Mouse (Mus musculus): ENCODE measurements around the gene Pecr. TPM values are rescaled to one million over a fixed set of nuclear protein-coding genes. Genes with fewer than 3 reads are reported as not detected.

Pecr gene
- polyA plus RNA-seq, 1 experiment from 2014 or later, result 9.7 TPM

DNA sequence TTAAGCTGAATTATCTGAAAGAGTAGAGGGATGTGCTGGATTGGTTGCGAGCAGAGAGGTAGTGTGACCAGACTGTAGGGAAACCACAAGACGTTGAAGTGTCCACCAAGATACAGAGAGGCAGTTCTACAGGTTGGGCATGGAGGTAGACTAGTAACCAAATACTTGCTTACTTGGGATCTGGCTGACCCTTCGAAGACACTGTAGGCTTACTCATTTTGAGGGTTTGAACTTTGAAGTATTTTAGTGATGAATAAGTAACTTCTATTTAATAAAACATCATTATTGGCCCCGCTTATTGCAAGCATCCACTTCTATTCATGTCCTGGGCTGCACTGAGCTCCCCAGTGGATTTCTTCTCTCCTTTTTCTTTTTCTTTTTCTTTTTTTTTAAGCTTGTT lies 7.3 kb upstream of the Pecr start:
- no peak for ATAC-seq
- H3K4me3 ChIP-seq (replicated peaks; ENCODE audit: low read length), result no peak overlapping the region

DNA sequence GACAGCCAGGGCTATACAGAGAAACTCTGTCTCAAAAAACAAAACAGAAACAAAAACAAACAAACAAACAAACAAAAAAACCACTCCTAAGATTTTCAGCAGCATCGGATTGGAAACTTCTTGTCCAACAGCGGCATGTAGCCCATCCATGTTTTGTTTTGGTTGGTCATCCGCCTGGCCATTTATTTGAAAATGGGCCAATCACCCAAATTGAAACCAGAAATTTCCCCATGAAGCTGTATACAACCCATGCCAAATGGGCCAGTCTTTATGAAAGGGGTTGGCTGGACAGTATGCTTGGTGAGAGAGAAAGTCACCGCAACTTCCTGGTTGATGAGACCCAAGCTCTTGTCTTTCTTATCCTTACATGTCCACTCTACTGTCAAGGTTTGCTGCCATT lies 6.8 kb upstream of the Pecr start:
- H3K27me3 ChIP-seq (replicated peaks; ENCODE audit: control insufficient read depth, insufficient read depth, low read length), result no peaks in the 10 kb centered on the region
- H3K27ac ChIP-seq (ENCODE audit: low read length), result no peak overlapping the region
- no peak overlapping the region for H3K9ac ChIP-seq (replicated peaks; ENCODE audit: low read depth, low read length)
- no peak overlapping the region for H3K4me2 ChIP-seq (ENCODE audit: low read length)
- H3K9me3 ChIP-seq (ENCODE audit: control insufficient read depth, low read length), result no peaks in the 10 kb centered on the region
- ATAC-seq, result no peak
- peaks cover 5% of the 10 kb centered on the region; the same call in 1 of the 2 replicates for H3K36me3 ChIP-seq (ENCODE audit: control insufficient read depth, insufficient read depth)
- H3K4me3 ChIP-seq (replicated peaks; ENCODE audit: low read length), result no peak overlapping the region
- H3K4me1 ChIP-seq (replicated peaks; ENCODE audit: control insufficient read depth, insufficient read depth, low read length), result peaks cover 18% of the 10 kb centered on the region
- 94% methylated on average over 4 of the region's 4 CpGs for WGBS

More for the DNA sequence above, 7.3 kb upstream of the Pecr start:
- Histone ChIP-seq H3K9me3 (ENCODE audit: control insufficient read depth, low read length) (no peaks in the 10 kb centered on the region), H3K4me1 (replicated peaks; ENCODE audit: control insufficient read depth, insufficient read depth, low read length) (peaks cover 14% of the 10 kb centered on the region), H3K27ac (ENCODE audit: low read length) (no peak overlapping the region), H3K9ac (replicated peaks; ENCODE audit: low read depth, low read length) (no peak overlapping the region), H3K27me3 (replicated peaks; ENCODE audit: control insufficient read depth, insufficient read depth, low read length) (no peaks in the 10 kb centered on the region), H3K36me3 (ENCODE audit: control insufficient read depth, insufficient read depth) (peaks cover 5% of the 10 kb centered on the region; the same call in 1 of the 2 replicates), H3K4me2 (ENCODE audit: low read length) (no peak overlapping the region)
- 92% methylated on average over 4 of the region's 4 CpGs for WGBS

DNA sequence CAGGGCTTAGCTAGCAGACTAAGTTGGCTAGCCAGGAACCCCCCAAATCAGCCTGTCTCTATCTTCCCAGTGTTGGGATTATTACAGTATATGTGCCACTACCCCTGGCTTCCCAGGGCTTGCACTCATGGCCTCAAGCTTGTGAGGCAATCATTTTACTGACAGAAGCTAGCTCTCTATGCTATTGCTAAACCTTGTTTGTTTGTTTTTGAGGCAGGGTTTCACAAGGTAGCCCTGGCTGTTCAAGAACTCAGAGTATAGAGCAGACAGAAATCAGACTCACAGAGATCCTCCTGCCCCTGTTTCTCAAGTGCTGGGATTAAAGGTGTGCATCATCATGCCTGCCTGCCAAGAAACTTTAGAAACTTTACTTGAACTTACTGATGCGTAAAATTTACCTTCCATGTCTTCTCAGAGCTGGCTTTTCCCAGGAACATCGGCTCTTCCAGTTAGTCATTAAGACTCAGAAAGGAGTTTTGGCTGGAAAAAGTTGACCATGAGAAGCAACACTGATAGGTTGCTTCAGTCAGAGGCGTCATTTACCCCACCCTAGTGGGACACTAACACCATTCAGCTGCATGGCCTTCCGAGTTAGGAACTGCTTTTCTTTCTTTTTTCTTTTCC lies 4.5 kb upstream of the Pecr start:
- H3K4me1 ChIP-seq (replicated peaks; ENCODE audit: control insufficient read depth, insufficient read depth, low read length), result peaks cover 29% of the 10 kb centered on the region
- no peaks in the 10 kb centered on the region for H3K9me3 ChIP-seq (ENCODE audit: control insufficient read depth, low read length)
- no peaks in the 10 kb centered on the region for H3K36me3 ChIP-seq (ENCODE audit: control insufficient read depth, insufficient read depth)
- H3K9ac ChIP-seq (replicated peaks; ENCODE audit: low read depth, low read length), result no peak overlapping the region
- H3K4me2 ChIP-seq (ENCODE audit: low read length), result no peak overlapping the region
- no peaks in the 10 kb centered on the region for H3K27me3 ChIP-seq (replicated peaks; ENCODE audit: control insufficient read depth, insufficient read depth, low read length)
- WGBS, result 85% methylated on average over 4 of the region's 4 CpGs
- H3K4me3 ChIP-seq (replicated peaks; ENCODE audit: low read length), result no peak overlapping the region
- ATAC-seq, result no peak
- no peak overlapping the region for H3K27ac ChIP-seq (ENCODE audit: low read length)

DNA sequence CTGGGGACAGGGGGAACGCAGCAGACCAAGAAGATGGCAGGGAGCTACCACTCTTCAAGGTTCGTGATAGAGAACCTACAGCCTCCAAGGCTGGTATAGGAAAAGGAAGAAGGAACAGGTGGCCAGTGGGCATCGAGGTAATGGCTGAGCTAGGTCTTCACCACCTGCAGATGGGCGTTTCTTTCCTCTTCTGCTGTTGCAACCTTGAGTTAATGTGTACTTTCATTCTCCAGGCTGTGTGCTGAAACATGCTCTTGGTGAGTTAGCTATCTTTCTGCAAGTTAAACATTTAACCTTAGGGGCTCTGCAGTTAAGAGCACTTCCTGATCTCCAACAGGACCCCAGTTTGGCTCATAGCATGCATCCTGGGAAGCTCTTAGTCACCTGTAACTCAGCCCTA lies 3.8 kb upstream of the Pecr start:
- 83% methylated on average over 4 of the region's 4 CpGs for WGBS
- no peak overlapping the region for H3K27ac ChIP-seq (ENCODE audit: low read length)
- no peak for ATAC-seq

DNA sequence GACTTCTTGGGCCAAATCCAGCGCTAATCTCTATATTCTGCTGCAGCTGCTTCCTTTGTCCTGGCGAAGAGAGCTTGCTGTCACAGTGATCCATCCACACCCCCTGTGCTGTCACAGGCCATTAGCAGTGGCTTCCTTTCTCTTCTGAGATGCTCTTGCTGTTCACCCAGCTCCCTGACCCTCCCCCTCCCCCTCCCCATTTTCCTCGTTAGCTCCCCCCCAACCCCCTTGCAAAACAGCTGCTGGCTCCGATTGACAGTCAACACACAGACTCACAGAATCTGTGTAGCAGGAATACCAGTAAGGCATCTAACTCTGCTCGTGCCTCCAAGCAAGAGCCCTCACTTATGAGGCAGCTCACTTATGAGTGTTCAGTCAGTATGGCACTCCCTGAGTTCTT lies 2.8 kb upstream of the Pecr start:
- H3K9ac ChIP-seq (replicated peaks; ENCODE audit: low read depth, low read length), result peak overlapping the region; percentile 48; the same call in 1 of the 2 replicates
- H3K36me3 ChIP-seq (ENCODE audit: control insufficient read depth, insufficient read depth), result no peaks in the 10 kb centered on the region
- peak overlapping the region; percentile 94 for H3K4me2 ChIP-seq (ENCODE audit: low read length)
- peaks cover 29% of the 10 kb centered on the region for H3K4me1 ChIP-seq (replicated peaks; ENCODE audit: control insufficient read depth, insufficient read depth, low read length)
- H3K4me3 ChIP-seq (replicated peaks; ENCODE audit: low read length), result no peak overlapping the region
- no peaks in the 10 kb centered on the region for H3K27me3 ChIP-seq (replicated peaks; ENCODE audit: control insufficient read depth, insufficient read depth, low read length)
- peak overlapping the region; percentile 85 for H3K27ac ChIP-seq (ENCODE audit: low read length)
- ATAC-seq, result peak; percentile 50
- H3K9me3 ChIP-seq (ENCODE audit: control insufficient read depth, low read length), result no peaks in the 10 kb centered on the region
- 10% methylated on average over 5 of the region's 5 CpGs for WGBS

More for the DNA sequence above, 3.8 kb upstream of the Pecr start:
- Histone ChIP-seq H3K4me2 (ENCODE audit: low read length) (no peak overlapping the region), H3K4me1 (replicated peaks; ENCODE audit: control insufficient read depth, insufficient read depth, low read length) (peaks cover 29% of the 10 kb centered on the region), H3K36me3 (ENCODE audit: control insufficient read depth, insufficient read depth) (no peaks in the 10 kb centered on the region), H3K9ac (replicated peaks; ENCODE audit: low read depth, low read length) (no peak overlapping the region), H3K9me3 (ENCODE audit: control insufficient read depth, low read length) (no peaks in the 10 kb centered on the region), H3K4me3 (replicated peaks; ENCODE audit: low read length) (no peak overlapping the region), H3K27me3 (replicated peaks; ENCODE audit: control insufficient read depth, insufficient read depth, low read length) (no peaks in the 10 kb centered on the region)

DNA sequence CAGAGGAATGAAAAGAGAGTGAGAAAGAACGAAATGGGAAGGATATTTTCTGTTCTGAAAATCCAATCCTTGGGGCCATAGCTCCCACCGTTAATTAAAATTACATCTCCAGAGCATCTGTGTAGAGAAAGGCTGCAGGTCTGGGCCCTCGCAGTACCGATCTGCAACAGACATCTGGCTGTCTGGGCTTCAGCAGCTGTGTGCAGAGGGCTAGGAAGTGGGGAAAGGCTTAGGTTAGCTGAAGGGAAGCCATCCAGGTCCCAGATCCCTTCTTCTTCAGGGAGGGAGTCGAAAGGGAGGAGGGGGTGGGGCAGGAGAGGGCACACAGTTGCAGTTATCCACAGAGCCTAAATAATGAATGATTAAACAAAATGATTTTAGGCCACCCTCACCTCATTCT lies 425 bp upstream of the Pecr start:
- H3K36me3 ChIP-seq (ENCODE audit: control insufficient read depth, insufficient read depth), result no peaks in the 10 kb centered on the region
- peak overlapping the region; percentile 94 for H3K4me2 ChIP-seq (ENCODE audit: low read length)
- H3K9ac ChIP-seq (replicated peaks; ENCODE audit: low read depth, low read length), result peak overlapping the region; percentile 68
- WGBS, result 3% methylated on average over 5 of the region's 5 CpGs
- peak overlapping the region; percentile 60 for H3K4me3 ChIP-seq (replicated peaks; ENCODE audit: low read length)
- peak overlapping the region; percentile 77 for H3K27ac ChIP-seq (ENCODE audit: low read length)
- ATAC-seq, result peak; percentile 65
- peaks cover 29% of the 10 kb centered on the region for H3K4me1 ChIP-seq (replicated peaks; ENCODE audit: control insufficient read depth, insufficient read depth, low read length)
- no peaks in the 10 kb centered on the region for H3K9me3 ChIP-seq (ENCODE audit: control insufficient read depth, low read length)
- H3K27me3 ChIP-seq (replicated peaks; ENCODE audit: control insufficient read depth, insufficient read depth, low read length), result no peaks in the 10 kb centered on the region

DNA sequence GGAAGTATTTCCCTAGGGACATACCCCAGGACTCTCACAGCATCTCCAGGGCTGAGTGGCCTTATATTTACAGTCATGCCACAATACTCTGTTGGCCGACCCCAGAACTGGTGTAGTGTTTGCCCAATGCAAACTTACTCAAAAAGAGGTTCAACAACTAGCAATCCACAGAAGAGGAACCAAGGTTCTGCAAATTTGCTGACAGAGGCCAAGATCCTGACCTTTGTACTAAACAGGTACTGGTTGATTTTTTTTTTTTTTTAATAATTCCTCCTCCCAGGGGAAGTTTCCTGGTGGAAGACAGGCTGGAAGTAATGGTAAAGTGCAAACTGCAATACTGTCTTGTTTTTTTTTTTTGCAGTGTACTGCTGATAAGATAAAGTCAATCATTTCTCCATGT lies 1.5 kb downstream of the Pecr start:
- no peak overlapping the region for H3K4me2 ChIP-seq (ENCODE audit: low read length)
- WGBS, result 82% methylated on average over 1 of the region's 1 CpGs
- ATAC-seq, result no peak
- no peak overlapping the region for H3K4me3 ChIP-seq (replicated peaks; ENCODE audit: low read length)
- H3K27me3 ChIP-seq (replicated peaks; ENCODE audit: control insufficient read depth, insufficient read depth, low read length), result no peaks in the 10 kb centered on the region
- no peak overlapping the region for H3K9ac ChIP-seq (replicated peaks; ENCODE audit: low read depth, low read length)
- H3K9me3 ChIP-seq (ENCODE audit: control insufficient read depth, low read length), result no peaks in the 10 kb centered on the region
- H3K36me3 ChIP-seq (ENCODE audit: control insufficient read depth, insufficient read depth), result no peaks in the 10 kb centered on the region
- no peak overlapping the region for H3K27ac ChIP-seq (ENCODE audit: low read length)
- peaks cover 27% of the 10 kb centered on the region for H3K4me1 ChIP-seq (replicated peaks; ENCODE audit: control insufficient read depth, insufficient read depth, low read length)

DNA sequence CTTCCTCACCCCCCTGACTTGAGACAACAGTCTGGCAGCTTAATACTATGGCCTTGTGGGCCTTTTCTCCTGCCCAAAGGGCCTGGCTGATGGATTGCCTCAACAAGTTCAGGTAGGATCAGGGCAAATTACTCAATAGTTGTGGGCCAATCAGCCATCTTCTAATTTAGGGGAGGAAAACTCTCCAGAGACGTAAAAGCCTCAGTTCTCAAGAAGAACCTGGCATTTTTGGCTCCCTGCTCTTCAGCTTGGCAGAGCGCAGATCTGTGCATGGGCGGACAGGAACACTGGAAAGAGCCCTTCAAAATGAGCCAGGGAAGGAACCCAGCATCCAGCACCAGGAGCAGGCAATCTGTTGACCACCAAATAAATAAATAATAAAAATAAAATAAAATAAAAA lies 6.0 kb downstream of the Pecr start:
- H3K27ac ChIP-seq (ENCODE audit: low read length), result no peak overlapping the region
- peaks cover 3% of the 10 kb centered on the region; the same call in 1 of the 2 replicates for H3K36me3 ChIP-seq (ENCODE audit: control insufficient read depth, insufficient read depth)
- no peaks in the 10 kb centered on the region for H3K27me3 ChIP-seq (replicated peaks; ENCODE audit: control insufficient read depth, insufficient read depth, low read length)
- no peak for ATAC-seq
- no peak overlapping the region for H3K4me3 ChIP-seq (replicated peaks; ENCODE audit: low read length)
- no peaks in the 10 kb centered on the region for H3K4me1 ChIP-seq (replicated peaks; ENCODE audit: control insufficient read depth, insufficient read depth, low read length)
- WGBS, result 76% methylated on average over 3 of the region's 3 CpGs
- H3K4me2 ChIP-seq (ENCODE audit: low read length), result no peak overlapping the region
- H3K9ac ChIP-seq (replicated peaks; ENCODE audit: low read depth, low read length), result no peak overlapping the region
- no peaks in the 10 kb centered on the region for H3K9me3 ChIP-seq (ENCODE audit: control insufficient read depth, low read length)

DNA sequence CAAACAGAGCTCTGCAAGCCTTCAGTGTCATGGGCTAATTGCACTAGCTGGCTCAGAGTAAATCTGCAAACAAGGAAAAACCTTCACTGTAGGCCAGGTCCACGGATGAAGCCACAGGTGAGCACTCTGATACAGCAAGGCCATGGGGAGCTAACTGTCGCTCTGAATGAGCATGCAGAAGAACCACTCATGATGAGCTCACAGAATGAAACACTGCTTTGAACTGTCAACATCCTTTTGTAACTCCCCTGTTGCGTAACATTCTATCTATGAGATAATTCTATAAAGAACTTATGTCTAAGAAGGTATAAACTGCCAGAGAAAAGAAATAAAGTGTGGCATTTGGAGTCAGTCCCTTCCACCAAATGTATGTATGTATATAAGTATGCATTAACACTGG lies 21.0 kb downstream of the Pecr start:
- H3K27ac ChIP-seq (ENCODE audit: low read length), result no peak overlapping the region
- no peak overlapping the region for H3K4me2 ChIP-seq (ENCODE audit: low read length)
- H3K9ac ChIP-seq (replicated peaks; ENCODE audit: low read depth, low read length), result no peak overlapping the region
- ATAC-seq, result no peak
- no peaks in the 10 kb centered on the region for H3K4me1 ChIP-seq (replicated peaks; ENCODE audit: control insufficient read depth, insufficient read depth, low read length)
- no peak overlapping the region for H3K4me3 ChIP-seq (replicated peaks; ENCODE audit: low read length)
- H3K36me3 ChIP-seq (ENCODE audit: control insufficient read depth, insufficient read depth), result no peaks in the 10 kb centered on the region; the same call in 1 of the 2 replicates
- no peaks in the 10 kb centered on the region for H3K9me3 ChIP-seq (ENCODE audit: control insufficient read depth, low read length)
- 93% methylated on average over 3 of the region's 3 CpGs for WGBS
- H3K27me3 ChIP-seq (replicated peaks; ENCODE audit: control insufficient read depth, insufficient read depth, low read length), result no peaks in the 10 kb centered on the region
